Mouse (Mus musculus) adrenal gland, postnatal 10 days (tissue): ENCODE results near the gene Tsg101. TPM values are rescaled to one million over a fixed set of nuclear protein-coding genes. Genes with fewer than 3 reads are reported as not detected.
"Not testable (repeated sequence)": the region's sequence is repeated elsewhere in the genome, so short reads cannot be mapped to it uniquely, and the experiment has no call there.

Experiments used
- DNase-seq: peaks from one replicate; pipeline ENCODE4 v3.0.0; 2021; ENCODE audit warnings: mixed read lengths
- long read RNA-seq, 2 experiments: library from polyadenylated mRNA; stranded (forward); transcript quantifications; one replicate each; pipeline ENCODE4 v2.0.0; 2021
- total RNA-seq, 2 experiments: library from RNA; stranded (reverse); gene quantifications; 2 replicates each; pipeline ENCODE4 v1.2.3; 2021

Tsg101 gene
- total RNA-seq = 10 to 100 TPM; 68.6 to 69.5 TPM
- long read RNA-seq, experiment 1, transcript Tsg101-201 (10 exons, 1,949 nt) = major isoform, 119 of 142 reads
- long read RNA-seq, experiment 1, partial matches to known transcripts = 5 of 142 reads
- long read RNA-seq, experiment 1, other reads (novel, unspliced or antisense) = 18 of 142 reads
- long read RNA-seq, experiment 2, transcript Tsg101-201 (10 exons, 1,949 nt) = major isoform, 97 of 125 reads
- long read RNA-seq, experiment 2, partial matches to known transcripts = 1 of 125 reads
- long read RNA-seq, experiment 2, other reads (novel, unspliced or antisense) = 27 of 125 reads

DNA sequence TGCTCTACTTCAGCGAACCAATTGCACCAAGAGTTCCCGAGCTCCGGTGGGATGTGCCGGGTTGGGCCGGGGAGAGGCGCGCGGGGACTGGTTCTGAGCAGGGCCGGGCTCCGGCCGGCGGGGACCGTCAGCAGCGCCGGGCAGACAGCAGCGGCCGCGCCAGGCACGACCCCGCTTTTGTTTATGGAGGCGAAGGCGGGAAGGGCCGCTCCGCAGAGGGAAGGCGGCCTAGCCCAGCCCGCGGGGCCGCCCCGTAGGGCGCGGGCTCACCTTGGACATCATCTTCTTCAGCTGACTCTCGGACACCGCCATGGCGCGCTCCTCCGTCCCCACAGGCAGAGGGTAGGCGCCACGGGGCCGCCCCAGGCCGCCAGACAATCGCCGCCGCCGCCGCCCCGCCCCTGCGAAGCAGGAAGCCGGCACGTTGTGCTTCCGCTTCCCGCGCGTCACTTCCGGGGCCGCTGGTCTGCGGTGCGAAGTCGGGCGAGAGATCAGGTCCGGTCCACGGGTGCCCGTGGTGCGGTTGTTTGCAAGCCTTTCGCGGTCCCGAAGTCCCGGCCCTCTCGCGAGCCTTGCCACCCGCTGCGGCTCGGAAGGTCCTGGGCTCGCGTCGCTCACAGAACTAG, at the start of gene Tsg101:
TSS of gene Tsg101 (minus strand) at position 419 of the 626 bp plus-strand sequence.
- peak; percentile 97 for DNase-seq

DNA sequence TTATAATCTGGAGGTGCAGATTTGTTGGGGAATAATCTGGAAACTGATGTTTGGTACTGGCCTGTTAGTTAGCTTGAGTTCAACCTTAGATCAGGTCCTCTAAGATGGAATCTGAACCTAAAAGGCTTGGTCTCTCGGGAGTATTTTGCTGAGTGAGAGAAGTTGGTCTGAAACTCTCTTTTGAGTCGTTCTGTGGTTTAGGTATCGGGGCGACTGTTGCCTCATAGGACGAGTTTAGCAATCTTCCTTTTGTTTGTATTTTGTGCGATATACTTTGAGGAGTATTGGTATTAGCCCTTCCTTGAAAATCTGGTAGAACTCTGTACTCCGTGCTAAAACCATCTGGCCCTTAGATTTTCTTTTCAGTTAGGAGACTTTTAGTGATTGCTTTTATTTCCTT, 44.3 kb upstream of the Tsg101 start:
- no peak for DNase-seq

DNA sequence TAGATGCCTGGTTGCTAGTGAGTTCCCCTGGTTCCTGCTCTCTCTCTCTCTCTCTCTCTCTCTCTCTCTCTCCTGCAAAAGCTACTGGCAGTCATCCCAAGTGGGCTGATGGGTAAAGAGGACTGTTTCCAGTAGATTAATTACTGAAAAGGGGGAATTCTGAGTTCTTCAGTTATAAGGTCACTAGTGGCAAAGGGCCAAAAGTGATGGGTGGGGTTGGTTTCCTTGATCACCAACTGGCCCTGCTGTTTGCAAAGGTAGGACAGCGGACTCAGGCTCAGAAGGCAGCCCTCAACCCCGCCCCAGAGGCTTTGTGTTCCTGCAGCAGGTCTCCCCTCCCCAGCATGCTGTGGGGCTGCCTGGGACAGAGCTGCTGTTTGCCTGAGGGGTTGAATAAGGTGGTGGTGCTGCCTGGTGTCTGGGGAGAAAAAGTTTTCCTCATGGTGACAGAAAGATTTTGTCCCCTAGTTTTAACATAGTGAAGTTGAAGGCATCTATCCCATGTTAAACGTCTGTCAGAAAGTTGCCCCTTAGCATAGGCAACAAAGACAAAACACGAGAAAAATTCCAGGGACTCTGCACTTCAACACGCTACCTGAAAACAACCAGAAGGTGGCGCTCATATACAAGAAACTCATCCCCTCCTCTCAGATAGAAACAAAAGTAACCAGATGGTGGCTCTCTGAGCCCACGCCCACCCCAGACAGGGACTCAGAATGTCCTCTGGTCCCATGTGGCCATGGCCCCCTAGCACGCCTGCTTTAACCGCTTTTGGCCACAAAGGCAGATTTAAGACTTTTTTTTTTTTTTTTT, 43.2 kb upstream of the Tsg101 start:
- DNase-seq = peak; percentile 71

DNA sequence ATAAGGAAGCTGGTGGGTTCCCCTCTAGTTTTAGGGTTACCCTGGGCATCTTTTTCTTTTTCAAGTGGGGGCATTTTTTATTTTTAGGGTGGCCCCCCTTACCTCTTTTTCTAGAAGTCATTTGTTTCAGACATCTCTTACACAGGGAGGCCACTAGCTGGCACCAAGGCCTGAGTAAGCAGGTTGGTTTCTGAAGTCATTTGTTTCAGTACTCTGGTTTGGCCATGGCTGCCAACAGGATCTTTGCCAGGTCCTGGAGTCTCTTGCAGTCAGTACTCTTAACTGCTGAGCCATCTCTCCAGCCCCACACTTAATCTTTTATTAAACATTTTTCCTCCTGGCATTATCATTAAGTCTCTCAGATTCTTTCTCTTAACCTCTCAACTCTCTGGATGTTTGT, 42.4 kb upstream of the Tsg101 start:
- DNase-seq = peak; percentile 42

DNA sequence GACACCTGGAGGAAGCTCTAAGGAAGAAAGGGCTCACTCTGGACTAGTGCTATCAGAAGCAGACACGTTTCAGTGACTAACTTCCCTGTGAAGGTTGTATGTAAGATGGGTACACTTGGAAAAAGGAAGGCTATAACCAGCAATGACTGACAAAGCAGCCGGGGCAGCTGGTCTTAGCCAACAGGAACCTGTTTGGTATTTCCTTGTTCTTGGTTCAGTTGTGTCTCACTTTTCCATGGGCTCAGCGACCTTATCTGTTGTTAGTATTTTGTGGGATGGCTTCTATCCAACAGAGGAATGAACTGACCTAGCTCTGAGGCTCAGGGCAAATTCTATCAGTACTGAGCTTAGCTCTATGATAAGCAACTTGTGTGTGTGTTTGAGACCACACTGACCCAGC, 41.2 kb upstream of the Tsg101 start:
- DNase-seq = no peak

DNA sequence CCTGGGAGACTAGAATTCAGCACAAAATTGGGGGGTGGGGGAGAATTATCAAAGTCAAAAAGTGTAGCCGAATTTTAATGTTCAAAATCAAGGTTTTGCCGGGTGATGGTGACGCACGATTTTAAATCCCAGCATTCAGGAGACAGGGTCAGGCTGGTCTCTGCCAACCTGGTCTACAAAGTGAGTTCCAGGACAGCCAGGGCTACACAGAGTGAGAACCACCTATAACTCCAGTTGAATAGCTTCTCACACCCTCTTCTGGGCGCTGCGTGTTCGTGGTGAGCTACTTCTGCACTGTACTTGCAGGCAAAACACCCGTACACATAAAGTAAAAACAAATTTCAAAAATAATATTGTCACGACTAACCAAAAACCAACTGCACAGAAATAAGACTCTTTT, 39.1 kb upstream of the Tsg101 start:
- no peak for DNase-seq

DNA sequence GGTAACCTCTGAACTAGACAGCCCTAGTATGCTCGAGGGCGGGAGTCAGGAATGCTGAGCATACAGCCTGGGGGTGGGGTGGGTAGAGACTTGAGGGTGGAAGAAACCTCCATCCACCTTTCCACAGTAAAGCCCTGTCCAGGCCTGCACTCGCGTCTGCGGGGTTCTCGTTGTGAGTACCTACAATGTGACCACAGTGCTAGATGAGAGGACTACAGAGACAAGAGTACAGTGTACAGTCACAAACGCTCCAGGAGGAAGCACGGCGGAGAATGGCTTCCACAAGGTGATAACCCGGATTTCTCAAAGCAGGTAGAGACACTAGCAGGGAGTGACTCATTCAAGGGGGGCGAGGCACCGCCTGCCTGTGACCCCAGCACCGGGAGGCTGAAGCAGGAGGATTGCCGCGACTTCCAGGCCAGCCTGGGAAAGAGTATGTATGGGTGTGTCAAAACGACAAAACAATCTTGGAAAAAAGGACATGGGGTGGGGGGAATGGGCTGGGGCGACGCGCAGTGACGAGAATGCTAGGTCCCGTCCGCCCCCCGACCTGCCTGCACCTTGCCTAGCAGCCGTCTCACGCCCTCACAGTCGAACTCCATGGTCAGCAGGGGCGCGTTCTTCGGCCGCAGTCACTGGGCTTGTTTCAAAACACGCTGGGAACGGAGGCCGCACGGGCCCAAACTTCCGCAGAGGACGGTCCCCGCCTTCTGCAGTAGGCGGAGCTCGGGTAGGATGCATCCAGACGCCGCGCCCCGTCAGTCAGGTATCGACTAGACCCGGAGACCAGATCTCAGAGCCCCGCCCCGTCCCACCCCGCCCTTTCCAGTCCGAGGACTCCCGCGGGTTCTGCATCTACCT, 38.3 kb upstream of the Tsg101 start, which contains the start of gene Uevld:
TSS of gene Uevld (minus strand) at position 697 of the 861 bp plus-strand sequence.
- DNase-seq = peak; percentile 98

DNA sequence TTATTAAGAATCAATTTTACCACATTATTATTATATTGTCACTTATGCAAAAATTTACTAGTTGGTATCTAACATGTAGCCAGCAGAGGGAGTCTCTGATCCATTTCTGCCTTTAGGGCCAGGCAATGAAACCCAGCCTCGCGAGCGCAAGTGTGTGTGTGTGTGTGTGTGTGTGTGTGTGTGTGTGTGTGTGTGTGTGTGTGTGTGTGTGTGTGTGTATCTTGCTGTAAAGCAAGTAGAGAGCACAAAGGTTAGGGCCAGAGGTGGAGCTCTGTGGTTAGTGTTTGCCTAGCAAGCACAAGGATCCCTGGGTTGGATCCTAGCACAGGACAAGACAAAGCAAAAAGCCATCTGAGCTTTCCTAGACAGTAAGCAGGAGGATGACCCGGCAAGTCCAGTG, 16.1 kb upstream of the Tsg101 start:
- peak; percentile 41 for DNase-seq

DNA sequence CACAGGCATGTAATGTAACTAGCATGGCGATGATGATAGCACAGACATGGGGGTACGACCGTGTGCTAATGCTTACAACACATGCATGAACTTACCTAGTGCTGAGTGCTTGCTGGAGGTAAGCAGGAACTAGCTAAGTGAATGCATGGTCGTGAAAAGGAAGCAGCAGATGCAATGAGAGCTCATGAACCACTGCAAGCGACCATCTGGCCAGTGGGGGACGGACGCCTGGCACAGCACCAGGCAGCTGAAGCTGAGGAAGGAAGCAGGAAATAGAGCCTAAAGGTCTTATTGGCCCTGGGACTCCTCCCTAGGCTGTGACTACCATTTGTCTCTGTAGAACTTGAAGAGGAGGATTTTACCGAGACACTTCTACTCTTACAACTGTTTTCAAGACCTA, 15.0 kb upstream of the Tsg101 start:
- DNase-seq = no peak

DNA sequence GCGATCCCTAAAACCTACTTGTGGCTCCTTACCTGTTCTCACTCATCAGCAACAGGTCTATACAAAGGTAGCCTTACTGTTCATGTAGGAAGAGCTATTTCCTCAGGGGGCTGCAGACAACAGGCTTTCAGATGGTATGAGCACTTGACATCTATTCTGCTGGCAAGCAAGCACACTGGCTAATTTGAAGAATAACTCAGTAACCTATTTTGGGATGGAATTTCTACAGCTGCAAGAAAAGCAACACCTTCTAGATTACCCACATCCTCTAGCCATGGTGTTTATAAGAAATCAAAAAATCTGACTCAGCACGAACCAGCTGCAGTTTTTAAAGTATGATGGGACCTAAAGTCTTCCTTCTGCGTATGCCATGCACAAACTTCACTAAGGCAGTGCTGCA, 11.6 kb upstream of the Tsg101 start:
- DNase-seq = no peak

DNA sequence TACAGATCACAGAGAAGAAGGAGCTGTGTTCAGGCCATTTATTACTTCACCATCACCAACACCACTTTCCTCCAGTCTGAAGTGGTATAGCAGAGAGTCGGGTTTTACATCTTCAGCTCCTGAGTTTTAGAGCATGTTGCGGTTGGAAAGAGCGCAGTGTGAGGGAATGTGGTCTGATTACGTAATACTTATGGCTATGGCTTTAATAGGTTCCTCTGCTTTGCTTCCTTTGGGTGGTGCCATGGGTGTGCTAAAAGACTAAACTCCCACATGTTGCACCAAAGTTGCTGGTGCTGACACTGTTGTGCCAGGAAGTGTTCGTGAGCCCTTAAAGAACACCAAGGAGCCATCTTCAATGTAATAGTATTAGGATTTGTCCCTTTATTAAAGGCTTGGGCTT, 8.5 kb upstream of the Tsg101 start:
- no peak for DNase-seq

DNA sequence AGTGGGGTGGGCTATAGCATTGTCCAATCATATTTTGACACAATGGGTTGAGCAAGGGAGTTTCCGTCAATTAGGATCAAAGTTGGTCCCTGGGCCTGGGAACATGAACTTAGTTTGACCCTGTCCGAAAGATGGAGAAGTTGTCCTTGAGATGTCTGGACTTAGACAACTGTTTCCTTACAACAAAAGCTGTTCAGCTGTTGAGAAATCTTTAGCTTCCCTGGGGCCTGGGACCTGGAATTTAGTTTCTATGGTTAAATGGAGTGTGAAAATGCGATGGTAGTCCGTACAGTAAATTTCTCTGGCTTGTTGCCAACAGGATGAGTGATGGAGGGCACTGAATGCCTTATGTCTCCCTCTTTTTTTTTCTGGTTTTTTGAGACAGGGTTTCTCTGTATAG, 2.3 kb upstream of the Tsg101 start:
- no peak for DNase-seq

DNA sequence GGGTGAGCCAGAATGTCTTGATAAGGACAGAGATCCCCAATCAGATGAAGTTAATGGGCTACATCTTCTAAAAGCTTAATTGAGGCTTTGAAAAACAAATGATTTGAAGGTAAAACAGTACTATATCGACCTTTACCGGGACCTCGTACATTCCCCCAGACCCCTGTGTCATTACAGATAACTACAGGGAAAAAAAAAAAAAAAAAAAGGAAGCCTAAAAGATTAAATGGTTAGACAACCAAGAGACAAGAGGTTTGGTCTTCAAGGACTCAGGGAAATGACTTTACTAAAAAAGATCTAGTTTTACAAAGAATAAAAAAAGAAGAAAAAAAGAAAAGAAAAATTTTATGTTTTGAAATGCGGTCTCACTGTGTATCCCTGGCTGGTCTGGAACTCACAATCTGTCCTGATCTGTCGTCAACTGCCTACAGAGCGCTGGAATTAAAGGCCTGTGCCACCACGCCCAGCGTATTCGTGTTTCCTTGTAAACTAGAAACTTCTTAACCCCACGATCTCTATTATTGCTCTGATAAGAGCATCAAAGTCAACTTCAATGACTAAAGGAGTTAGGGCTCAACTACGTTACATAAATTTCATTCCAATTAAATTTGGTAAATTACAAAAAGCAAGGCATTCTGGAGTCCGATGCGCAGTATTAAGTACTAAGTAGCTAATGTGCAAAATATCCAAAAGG, 944 bp downstream of the Tsg101 start:
- DNase-seq = no peak

DNA sequence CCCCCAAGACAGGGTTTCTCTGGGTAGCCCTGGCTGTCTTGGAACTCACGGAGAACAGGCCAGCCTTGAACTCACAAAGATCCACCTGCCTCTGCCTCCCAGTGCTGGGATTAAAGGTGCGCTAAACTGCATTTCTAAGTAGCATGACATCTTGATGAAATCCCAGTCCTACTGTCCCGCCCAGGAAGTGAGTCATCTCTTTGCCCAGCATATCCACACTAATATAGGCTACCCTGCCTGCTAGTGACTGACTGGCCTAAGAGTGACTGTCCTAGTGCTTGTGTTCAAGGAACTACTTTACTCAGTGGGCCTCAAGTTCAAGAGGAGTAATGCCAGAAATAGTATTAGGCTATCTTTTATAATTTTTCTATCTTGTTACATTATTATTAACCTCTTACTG, 3.4 kb downstream of the Tsg101 start:
- DNase-seq = no peak

DNA sequence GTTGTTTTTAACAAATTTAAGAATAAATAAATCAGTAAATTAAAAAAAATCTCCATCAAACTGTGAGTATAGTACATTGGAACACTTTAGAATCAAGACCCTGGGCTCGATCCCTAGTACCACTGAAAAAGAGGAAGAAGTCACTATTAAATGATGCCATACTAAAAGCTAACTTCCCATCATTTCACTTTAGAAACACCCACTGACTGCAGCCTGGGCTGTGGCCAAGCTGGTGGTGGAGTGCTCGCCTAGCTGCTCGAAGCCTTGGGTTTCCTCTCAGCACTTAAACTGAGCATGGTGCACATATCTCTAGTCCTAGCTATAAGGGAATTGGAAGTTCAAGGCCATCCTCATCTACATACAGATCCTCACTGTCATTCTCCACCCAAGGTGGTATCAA, 8.5 kb downstream of the Tsg101 start:
- DNase-seq = no peak

DNA sequence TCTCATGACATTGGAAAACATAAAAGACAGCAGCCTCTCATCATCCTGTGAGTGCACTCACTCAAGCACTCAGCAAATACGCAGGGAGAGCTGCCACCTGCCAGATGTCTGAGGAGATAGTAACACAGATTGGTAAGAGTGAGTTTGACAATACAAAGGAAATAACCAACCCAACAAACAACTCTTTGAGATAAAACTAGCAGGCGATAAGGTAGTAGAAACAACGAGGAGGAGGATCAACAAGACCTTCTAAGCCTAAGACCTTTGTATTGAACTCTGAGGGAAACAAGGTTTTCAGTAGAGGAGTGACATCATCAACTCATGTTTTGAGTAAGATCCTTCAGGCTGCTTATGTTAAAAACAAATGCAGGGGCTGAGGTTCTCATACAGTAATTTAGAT, 20.4 kb downstream of the Tsg101 start:
- DNase-seq = no peak

DNA sequence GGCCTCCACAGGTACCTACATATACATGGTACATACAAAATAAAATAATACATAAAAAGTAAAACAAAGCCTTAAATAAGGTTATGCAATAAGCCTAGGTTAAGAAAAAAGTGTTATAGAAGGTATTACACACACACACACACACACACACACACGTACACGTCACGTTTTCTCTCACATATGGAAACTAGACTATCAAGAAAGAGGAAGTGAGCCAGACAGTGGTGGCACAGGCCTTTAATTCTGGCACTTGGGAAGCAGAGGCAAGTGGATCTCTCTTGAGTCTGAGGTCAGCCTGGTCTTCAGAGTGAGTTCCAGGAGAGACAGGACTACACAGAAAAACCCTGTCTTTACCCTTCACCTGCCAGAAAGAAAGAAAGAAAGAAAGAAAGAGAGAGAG, 24.3 kb downstream of the Tsg101 start:
- DNase-seq = no peak

DNA sequence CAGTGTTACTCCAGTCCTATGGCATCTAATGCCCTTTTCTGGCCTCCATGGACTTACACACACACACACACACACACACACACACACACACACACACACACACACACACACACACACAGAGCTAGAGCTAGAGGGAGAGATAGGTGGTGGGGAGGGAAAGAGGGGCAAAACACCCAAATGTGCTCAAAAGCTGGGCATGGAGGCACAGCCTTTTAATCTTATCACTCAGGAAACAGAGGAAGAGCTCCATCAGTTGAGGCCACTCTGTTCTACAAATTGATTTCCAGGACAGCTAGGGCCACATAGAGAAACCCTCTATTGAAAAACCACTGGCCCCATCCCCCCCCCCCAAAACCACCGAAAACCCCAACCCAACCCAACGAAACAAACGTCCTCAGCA, 36.5 kb downstream of the Tsg101 start:
- DNase-seq = no peak

DNA sequence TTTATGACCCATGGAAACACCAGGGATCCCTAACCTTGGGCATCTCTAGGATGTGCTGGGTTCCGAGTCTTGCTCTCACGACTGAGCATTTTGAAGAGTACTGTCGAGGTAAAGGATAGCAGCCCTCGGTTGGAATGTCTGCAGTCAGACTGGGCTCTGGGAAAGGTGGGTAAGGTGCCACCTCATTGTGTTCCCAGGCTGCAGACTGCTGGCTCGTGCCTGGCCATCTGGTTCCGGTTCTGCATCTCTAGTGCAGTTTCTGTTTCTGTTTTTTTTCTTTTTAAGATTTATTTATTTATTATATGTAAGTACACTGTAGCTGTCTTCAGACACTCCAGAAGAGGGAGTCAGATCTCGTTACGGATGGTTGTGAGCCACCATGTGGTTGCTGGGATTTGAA, 37.8 kb downstream of the Tsg101 start:
- not testable (repeated sequence) for DNase-seq

DNA sequence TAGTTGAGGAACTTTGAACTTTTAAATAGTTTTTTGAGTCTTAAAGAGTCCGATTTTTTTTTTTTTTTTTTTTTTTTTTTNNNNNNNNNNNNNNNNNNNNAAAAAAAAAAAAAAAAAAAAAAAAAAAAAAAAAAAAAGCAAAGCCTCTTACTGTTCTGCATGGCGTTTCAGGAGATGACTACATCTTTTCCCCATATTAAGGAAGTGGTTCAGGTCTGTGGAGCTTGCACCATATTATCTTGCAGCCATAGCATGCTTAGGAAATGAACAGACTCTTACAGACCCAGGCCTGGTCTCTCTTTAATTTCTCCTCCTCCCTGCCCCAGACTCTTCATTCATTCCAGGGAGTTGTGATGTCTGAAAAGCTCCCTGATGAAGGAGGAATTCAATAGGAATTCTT, 38.8 kb downstream of the Tsg101 start:
- no peak for DNase-seq

DNA sequence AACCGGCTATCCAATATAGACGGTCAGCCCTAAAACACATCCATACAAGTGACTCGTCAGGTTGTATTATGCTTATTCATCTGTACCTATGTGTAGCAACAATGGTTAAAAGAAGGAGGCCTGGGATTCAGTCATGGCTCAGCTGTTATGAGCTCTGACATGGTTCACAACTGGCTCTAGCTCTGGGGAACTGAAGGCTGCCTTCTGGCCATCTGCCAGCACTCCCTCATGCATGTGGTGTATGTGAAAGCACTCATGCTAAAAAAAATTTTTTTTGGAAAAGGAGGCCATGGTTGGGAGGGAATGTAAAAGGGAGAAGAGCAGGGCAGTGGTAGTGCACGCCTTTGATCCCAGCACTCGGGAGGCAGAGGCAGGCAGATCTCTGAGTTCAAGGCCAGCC, 39.9 kb downstream of the Tsg101 start:
- DNase-seq = peak; percentile 18

DNA sequence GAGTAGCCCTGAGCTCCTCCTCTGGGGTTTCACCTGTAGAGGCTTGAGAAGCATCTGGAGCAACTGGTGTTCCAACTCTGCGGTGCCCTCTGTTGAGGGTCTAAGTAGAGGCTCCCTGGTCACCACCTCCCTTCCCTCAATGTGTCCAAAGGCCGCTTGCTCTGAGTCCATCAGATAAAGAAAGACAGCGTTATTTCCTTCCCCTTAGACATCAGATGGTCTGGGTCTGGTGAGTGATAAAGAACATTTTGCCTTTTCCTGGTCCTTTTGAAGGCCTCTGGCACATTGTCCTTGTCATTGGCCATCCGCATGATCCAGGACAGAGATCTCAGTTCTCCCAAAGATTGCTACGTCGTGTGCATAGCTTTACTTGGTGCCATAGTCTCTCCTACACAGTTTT, 42.5 kb downstream of the Tsg101 start:
- DNase-seq = no peak
